Mouse (Mus musculus): ENCODE results near the gene Npas4. TPM values are rescaled to one million over a fixed set of nuclear protein-coding genes. Genes with fewer than 3 reads are reported as not detected.
"Not testable (repeated sequence)": the region's sequence is repeated elsewhere in the genome, so short reads cannot be mapped to it uniquely, and the experiment has no call there.

Npas4 gene
- polyA plus RNA-seq, 3 experiments from 2014 or later: 0.60 to 1.9 (median 1.4) TPM

- peak; percentile 88 for ATAC-seq
These were observed 2.8 kb upstream of the Npas4 start for GRCm38 (mm10) chr19:4992904-4993303.

- ATAC-seq: no peak
These were observed 2.3 kb upstream of the Npas4 start for GRCm38 (mm10) chr19:4992371-4992770.

GRCm38 (mm10) chr19:4990716-4991115 lies 600 bp upstream of the Npas4 start:
- ATAC-seq: no peak

GRCm38 (mm10) chr19:4989434-4990255 lies 471 bp downstream of the Npas4 start:
- ATAC-seq: no peak

GRCm38 (mm10) chr19:4989013-4989412 lies 1.1 kb downstream of the Npas4 start:
- no peak for ATAC-seq

GRCm38 (mm10) chr19:4981767-4982166 lies 8.3 kb downstream of the Npas4 start:
- ATAC-seq: no peak

- ATAC-seq: peak; percentile 52
These were observed 21.9 kb downstream of the Npas4 start for GRCm38 (mm10) chr19:4968236-4968635.

GRCm38 (mm10) chr19:4961928-4962601 lies 28.1 kb downstream of the Npas4 start, which contains the start of gene Mrpl11:
Gene Mrpl11, plus strand, starts transcription at chr19:4962147.
- peak; percentile 98 for ATAC-seq

GRCm38 (mm10) chr19:4948641-4949040 lies 41.5 kb downstream of the Npas4 start:
- not testable (repeated sequence) for ATAC-seq

- ATAC-seq: no peak
These were observed 44.6 kb downstream of the Npas4 start for GRCm38 (mm10) chr19:4945540-4945939.

- no peak for ATAC-seq
These were observed 46.9 kb downstream of the Npas4 start for GRCm38 (mm10) chr19:4943253-4943588.

- peak; percentile 74 for ATAC-seq
These were observed 47.4 kb downstream of the Npas4 start, which contains the start of gene Peli3 for GRCm38 (mm10) chr19:4942551-4943252. Gene Peli3, minus strand, starts transcription at chr19:4943127.

- no peak for ATAC-seq
These were observed 52.4 kb downstream of the Npas4 start for GRCm38 (mm10) chr19:4937444-4938310.

GRCm38 (mm10) chr19:4936896-4937295 lies 53.2 kb downstream of the Npas4 start:
- ATAC-seq: no peak

Other genes with a start within 250 kb of the Npas4 start
- gene Rbm4b, start 233.8 kb downstream of the Npas4 start, polyA plus RNA-seq (2017; shearing (Covaris generic)): 100 to 1,000 TPM in 1 of 3 experiments, 10 to 100 TPM in 2; 59.9 to 134 (median 96.8) TPM
- gene Rbm4, start 196.4 kb downstream of the Npas4 start, polyA plus RNA-seq (2017; shearing (Covaris generic)): 10 to 100 TPM; 30.3 to 45.0 (median 35.3) TPM
- 10 to 100 TPM; 32.0 to 43.4 (median 35.6) TPM for gene Gm21992, start 178.7 kb downstream of the Npas4 start, polyA plus RNA-seq (2017; shearing (Covaris generic))
- 10 to 100 TPM; 18.8 to 43.7 (median 19.1) TPM for gene Rbm14, start 178.7 kb downstream of the Npas4 start, polyA plus RNA-seq (2017; shearing (Covaris generic))
- gene Ccs, start 151.0 kb downstream of the Npas4 start, polyA plus RNA-seq (2017; shearing (Covaris generic)): 10 to 100 TPM; 47.2 to 94.6 (median 80.5) TPM
- gene Ccdc87, start 150.9 kb downstream of the Npas4 start, polyA plus RNA-seq (2017; shearing (Covaris generic)): not detected
- 1 to 10 TPM in 2 of 3 experiments, not detected in 1; 2.2 to 5.0 TPM for gene Ctsf, start 135.2 kb downstream of the Npas4 start, polyA plus RNA-seq (2017; shearing (Covaris generic))
- under 1 TPM in 1 of 3 experiments, not detected in 2; 0.36 TPM for gene Actn3, start 112.4 kb downstream of the Npas4 start, polyA plus RNA-seq (2017; shearing (Covaris generic))
- 1 to 10 TPM; 5.1 to 6.7 (median 6.7) TPM for gene Zdhhc24, start 111.6 kb downstream of the Npas4 start, polyA plus RNA-seq (2017; shearing (Covaris generic))
- 1 to 10 TPM in 1 of 3 experiments, under 1 TPM in 1, not detected in 1; 0.41 to 1.0 TPM for gene Bbs1, start 83.7 kb downstream of the Npas4 start, polyA plus RNA-seq (2017; shearing (Covaris generic))
- gene Dpp3, start 62.0 kb downstream of the Npas4 start, polyA plus RNA-seq (2017; shearing (Covaris generic)): 10 to 100 TPM; 45.9 to 56.8 (median 47.7) TPM
- under 1 TPM in 1 of 3 experiments, not detected in 2; 0.39 TPM for gene Peli3, start 47.2 kb downstream of the Npas4 start, polyA plus RNA-seq (2017; shearing (Covaris generic))
- gene Mrpl11, start 28.2 kb downstream of the Npas4 start, polyA plus RNA-seq (2017; shearing (Covaris generic)): 10 to 100 TPM; 76.1 to 89.6 (median 87.7) TPM
- 1 to 10 TPM in 2 of 3 experiments, under 1 TPM in 1; 0.20 to 2.4 (median 1.7) TPM for gene Slc29a2, start 33.5 kb upstream of the Npas4 start, polyA plus RNA-seq (2017; shearing (Covaris generic))
- 10 to 100 TPM; 10.3 to 12.5 (median 10.4) TPM for gene B4gat1, start 48.5 kb upstream of the Npas4 start, polyA plus RNA-seq (2017; shearing (Covaris generic))
- under 1 TPM; 0.41 to 0.81 (median 0.44) TPM for gene AC124502.3, start 48.6 kb upstream of the Npas4 start, polyA plus RNA-seq (2017; shearing (Covaris generic))
- 100 to 1,000 TPM in 2 of 3 experiments, 10 to 100 TPM in 1; 98.2 to 118 (median 109) TPM for gene Brms1, start 51.0 kb upstream of the Npas4 start, polyA plus RNA-seq (2017; shearing (Covaris generic))
- gene Rin1, start 60.2 kb upstream of the Npas4 start, polyA plus RNA-seq (2017; shearing (Covaris generic)): under 1 TPM in 1 of 3 experiments, not detected in 2; 0.19 TPM
- not detected for gene Cd248, start 77.8 kb upstream of the Npas4 start, polyA plus RNA-seq (2017; shearing (Covaris generic))
- gene Tmem151a, start 95.2 kb upstream of the Npas4 start, polyA plus RNA-seq (2017; shearing (Covaris generic)): not detected
- 10 to 100 TPM; 45.7 to 65.4 (median 46.2) TPM for gene Yif1a, start 98.2 kb upstream of the Npas4 start, polyA plus RNA-seq (2017; shearing (Covaris generic))
- gene Cnih2, start 108.2 kb upstream of the Npas4 start, polyA plus RNA-seq (2017; shearing (Covaris generic)): under 1 TPM in 2 of 3 experiments, not detected in 1; 0.50 to 0.59 TPM
- 100 to 1,000 TPM in 2 of 3 experiments, 10 to 100 TPM in 1; 83.1 to 152 (median 102) TPM for gene Rab1b, start 116.8 kb upstream of the Npas4 start, polyA plus RNA-seq (2017; shearing (Covaris generic))
- gene Klc2, start 128.2 kb upstream of the Npas4 start, polyA plus RNA-seq (2017; shearing (Covaris generic)): 1 to 10 TPM; 4.4 to 5.0 (median 4.7) TPM